Mouse (Mus musculus) adrenal gland, adult 18-20 months (tissue): ENCODE measurements around the gene Cfap43. TPM values are rescaled to one million over a fixed set of nuclear protein-coding genes. Genes with fewer than 3 reads are reported as not detected.

ENCODE experiments used
- DNase-seq, 2 experiments: peaks; one replicate each; pipeline ENCODE4 v3.0.0; 2021 to 2022; ENCODE audit warnings: low spot score in 2 of 2
- long read RNA-seq, 2 experiments: library from polyadenylated mRNA; stranded (forward); transcript quantifications; one replicate each; pipeline ENCODE4 v2.0.0; 2021
- total RNA-seq, 2 experiments: library from RNA; stranded (reverse); gene quantifications; 1 replicate in 1 of 2; 2 replicates in 1 of 2; pipeline ENCODE4 v1.2.3; 2021

Gene Cfap43
- not detected for total RNA-seq
- long read RNA-seq, experiment 1, partial matches to known transcripts, result 0 of 3 reads
- long read RNA-seq, experiment 1, other reads (novel, unspliced or antisense), result 3 of 3 reads
- long read RNA-seq, experiment 2, partial matches to known transcripts, result 0 of 6 reads
- long read RNA-seq, experiment 2, other reads (novel, unspliced or antisense), result 6 of 6 reads

GRCm38 (mm10) chr19:47919126-47919965 is at the start of gene Cfap43, which contains the start of gene Itprip:
Cfap43 (minus strand) TSS chr19:47919287.
Itprip (minus strand) TSS chr19:47919299.
- peak; percentile 70 to 71 for DNase-seq

GRCm38 (mm10) chr19:47958181-47958580 is 39.1 kb upstream of the Cfap43 start:
- no peak for DNase-seq

- DNase-seq, result no peak
These were observed 34.1 kb upstream of the Cfap43 start for GRCm38 (mm10) chr19:47953169-47953568.

GRCm38 (mm10) chr19:47950946-47951345 is 31.9 kb upstream of the Cfap43 start:
- DNase-seq, result no peak

GRCm38 (mm10) chr19:47946821-47947465 is 27.9 kb upstream of the Cfap43 start:
- DNase-seq, result no peak

- no peak for DNase-seq
These were observed 20.3 kb upstream of the Cfap43 start for GRCm38 (mm10) chr19:47939361-47939760.

- DNase-seq, result peak; percentile 25 to 44
These were observed 18.6 kb upstream of the Cfap43 start, which contains the start of gene Cfap58 for GRCm38 (mm10) chr19:47937443-47938406. Cfap58 (plus strand) TSS chr19:47937675.

GRCm38 (mm10) chr19:47936938-47937337 is 17.9 kb upstream of the Cfap43 start:
- no peak for DNase-seq

- no peak for DNase-seq
These were observed 17.4 kb upstream of the Cfap43 start for GRCm38 (mm10) chr19:47936490-47936889.

GRCm38 (mm10) chr19:47935530-47935929 is 16.4 kb upstream of the Cfap43 start:
- DNase-seq, result no peak

GRCm38 (mm10) chr19:47934636-47935238 is 15.7 kb upstream of the Cfap43 start:
- DNase-seq, result no peak

- DNase-seq, result no peak
These were observed 15.1 kb upstream of the Cfap43 start for GRCm38 (mm10) chr19:47934146-47934545.

GRCm38 (mm10) chr19:47931982-47932638 is 13.0 kb upstream of the Cfap43 start:
- no peak for DNase-seq

GRCm38 (mm10) chr19:47929043-47929442 is 10.0 kb upstream of the Cfap43 start:
- no peak for DNase-seq

GRCm38 (mm10) chr19:47927032-47927431 is 7.9 kb upstream of the Cfap43 start:
- DNase-seq, result no peak

- DNase-seq, result no peak
These were observed 6.7 kb upstream of the Cfap43 start for GRCm38 (mm10) chr19:47925819-47926218.

- no peak for DNase-seq
These were observed 884 bp upstream of the Cfap43 start for GRCm38 (mm10) chr19:47919966-47920375.

GRCm38 (mm10) chr19:47918455-47919101 is 509 bp downstream of the Cfap43 start:
- DNase-seq, result no peak

- DNase-seq, result no peak
These were observed 1.1 kb downstream of the Cfap43 start for GRCm38 (mm10) chr19:47918016-47918415.
